Comparison of ENCODE assay signal across 9 mouse cellular contexts in genomic region chr13:63558297-63558890, GRCm38 (mm10). TPM values are rescaled to one million over a fixed set of nuclear protein-coding genes. Genes with fewer than 3 reads are reported as not detected.
DNase-seq lines count a peak whose midpoint lies in the region; ATAC-seq and TF ChIP-seq lines count a peak whose summit lies in the region.
"Had no signal": no experiment of that assay in that cellular context is flagged by ENCODE, and none has a peak within 500 bp of the region (broad histone marks: within the 10 kb centered on the region; RNA-seq: fewer than 3 reads in every experiment).

No protein-coding gene starts in this region.

- ATAC-seq in heart, embryonic 12.5 days (ENCODE audit: insufficient number of reproducible peaks, low FRiP score) = no peak
- no peak for ATAC-seq in liver, embryonic 12.5 days

- H3K36me3 ChIP-seq in heart, embryonic 12.5 days = peaks cover 6% of the 10 kb centered on the region
- no peaks in the 10 kb centered on the region; the same call in 1 of the 2 replicates for H3K36me3 ChIP-seq in heart, adult 2 months (ENCODE audit: control insufficient read depth, insufficient read depth, low read length)
- peaks cover 42% of the 10 kb centered on the region for H3K36me3 ChIP-seq in hindbrain, embryonic 10.5 days
- peaks cover 25% of the 10 kb centered on the region for H3K36me3 ChIP-seq in liver, embryonic 12.5 days

- H3K4me2 ChIP-seq in heart, embryonic 12.5 days = no peak overlapping the region; the same call in 1 of the 2 replicates
- no peak overlapping the region for H3K4me2 ChIP-seq in liver, embryonic 12.5 days

- H3K4me3 ChIP-seq in heart, embryonic 12.5 days = no peak overlapping the region
- H3K4me3 ChIP-seq in heart, adult 2 months = no peak overlapping the region
- peak overlapping the region; percentile 86 for H3K4me3 ChIP-seq in hindbrain, embryonic 10.5 days
- H3K4me3 ChIP-seq in liver, embryonic 12.5 days = no peak overlapping the region

- WGBS in heart, embryonic 12.5 days = 35% methylated on average over 8 of the region's 8 CpGs
- WGBS in heart, adult 2 months = 52% methylated on average over 8 of the region's 8 CpGs
- WGBS in hindbrain, embryonic 10.5 days = 47% methylated on average over 8 of the region's 8 CpGs
- 57% methylated on average over 8 of the region's 8 CpGs for WGBS in liver, embryonic 12.5 days (ENCODE audit: insufficient replicate concordance)

- peak overlapping the region; percentile 37; the same call in 1 of the 2 replicates for H3K27ac ChIP-seq in heart, embryonic 12.5 days (ENCODE audit: poor library complexity, severe bottlenecking)
- H3K27ac ChIP-seq in heart, adult 2 months = no peak overlapping the region
- peak overlapping the region; percentile 88; the same call in 1 of the 2 replicates for H3K27ac ChIP-seq in hindbrain, embryonic 10.5 days
- H3K27ac ChIP-seq in liver, embryonic 12.5 days = 0 out of 2 replicates have a peak overlapping the region, but pooled peaks have one; percentile 5

- H3K9ac ChIP-seq in heart, embryonic 12.5 days = no peak overlapping the region
- no peak overlapping the region for H3K9ac ChIP-seq in heart, adult 2 months (ENCODE audit: low read depth, low read length)
- H3K9ac ChIP-seq in liver, embryonic 12.5 days = no peak overlapping the region

- no peak for TF ChIP-seq POLR2A in heart, adult 2 months (IDR thresholded peaks at IDR 0.05; ENCODE audit: insufficient read depth, low read depth, low read length)

- no peaks in the 10 kb centered on the region for H3K9me3 ChIP-seq in heart, embryonic 12.5 days (replicated peaks)
- H3K9me3 ChIP-seq in hindbrain, embryonic 10.5 days = no peaks in the 10 kb centered on the region
- H3K9me3 ChIP-seq in liver, embryonic 12.5 days (replicated peaks) = no peaks in the 10 kb centered on the region

- TF ChIP-seq CTCF in heart, adult 2 months (IDR thresholded peaks at IDR 0.05) = no peak

- H3K4me1 ChIP-seq in heart, embryonic 12.5 days (replicated peaks) = peaks cover 71% of the 10 kb centered on the region
- H3K4me1 ChIP-seq in heart, adult 2 months (ENCODE audit: control insufficient read depth, insufficient read depth, low read length) = peaks cover 7% of the 10 kb centered on the region
- peaks cover 97% of the 10 kb centered on the region for H3K4me1 ChIP-seq in hindbrain, embryonic 10.5 days (replicated peaks)
- peaks cover 84% of the 10 kb centered on the region for H3K4me1 ChIP-seq in liver, embryonic 12.5 days

- TF ChIP-seq EP300 in heart, adult 2 months (IDR thresholded peaks at IDR 0.05; ENCODE audit: insufficient read depth, low read depth, low read length) = no peak

- intact Hi-C loops in heart, adult 2 months (cut with DNase I) = no loop called here

- peaks cover 6% of the 10 kb centered on the region for H3K79me2 ChIP-seq in heart, adult 2 months (replicated peaks; ENCODE audit: control insufficient read depth, insufficient read depth, low read length)

- H3K27me3 ChIP-seq in heart, embryonic 12.5 days (replicated peaks) = no peaks in the 10 kb centered on the region
- H3K27me3 ChIP-seq in heart, adult 2 months (ENCODE audit: control insufficient read depth, insufficient read depth, low read length) = no peaks in the 10 kb centered on the region
- no peaks in the 10 kb centered on the region for H3K27me3 ChIP-seq in hindbrain, embryonic 10.5 days (ENCODE audit: insufficient read depth, poor library complexity, severe bottlenecking)
- no peaks in the 10 kb centered on the region for H3K27me3 ChIP-seq in liver, embryonic 12.5 days (replicated peaks)

- DNase-seq in heart, adult 2 months = no peak
- DNase-seq in MN1 (ENCODE audit: low spot score) = peak; percentile 38
- DNase-seq in hindbrain, embryonic 10.5 days (ENCODE audit: low spot score) = no peak
- DNase-seq in frontal cortex, adult 2 months (ENCODE audit: extremely low spot score in 1 of 2, low spot score in 1 of 2) = no peak
- DNase-seq in cerebellum, adult 9-10 months = no peak
- no peak for DNase-seq in cerebellum, adult 11 months
- DNase-seq: heart, postnatal 4 days had no signal

RNA-seq across cellular contexts. Expression of gene Ptch1, which starts 15.0 kb away (rescaled TPM):
- 6.4 and 7.5 TPM in 2 replicates for polyA plus RNA-seq in heart, embryonic 12.5 days (2016; fragmentation: Nextera tagmentation; extraction: Ambion mirVana)
- 10 to 100 TPM in 1 of 2 experiments, 1 to 10 TPM in 1; 9.3 to 16.4 TPM for total RNA-seq in heart, adult 2 months (2021)
- polyA plus RNA-seq in heart, adult 2 months (2012; rRNA removed) = 6.7 and 9.2 TPM in 2 replicates
- polyA plus RNA-seq in hindbrain, embryonic 10.5 days (2016; fragmentation: Nextera tagmentation; extraction: Ambion mirVana) = 21.8 and 22.1 TPM in 2 replicates
- polyA plus RNA-seq in liver, embryonic 12.5 days (2016; fragmentation: Nextera tagmentation; extraction: Ambion mirVana) = 7.0 TPM in 2 replicates
- polyA plus RNA-seq in frontal cortex, adult 2 months (2012; rRNA removed) = 26.5 and 27.8 TPM in 2 replicates
